Mouse (Mus musculus) ovary, postnatal 14 days (tissue): ENCODE results near the gene Wdtc1.
A peak's percentile ranks its signal among the peaks of the same experiment; 100 is the strongest.

Experiments used
- DNase-seq: peaks from one replicate; pipeline ENCODE4 v3.0.0; 2022; ENCODE audit warnings: low spot score

Wdtc1 gene

GRCm38 (mm10) chr4:133251214-133251613 is 102.1 kb downstream of the Wdtc1 start:
- DNase-seq: no peak

- DNase-seq: peak; percentile 84
Measured at GRCm38 (mm10) chr4:133250609-133251008, 102.7 kb downstream of the Wdtc1 start.

- DNase-seq: no peak
Measured at GRCm38 (mm10) chr4:133247806-133248449, 105.4 kb downstream of the Wdtc1 start.

DNA sequence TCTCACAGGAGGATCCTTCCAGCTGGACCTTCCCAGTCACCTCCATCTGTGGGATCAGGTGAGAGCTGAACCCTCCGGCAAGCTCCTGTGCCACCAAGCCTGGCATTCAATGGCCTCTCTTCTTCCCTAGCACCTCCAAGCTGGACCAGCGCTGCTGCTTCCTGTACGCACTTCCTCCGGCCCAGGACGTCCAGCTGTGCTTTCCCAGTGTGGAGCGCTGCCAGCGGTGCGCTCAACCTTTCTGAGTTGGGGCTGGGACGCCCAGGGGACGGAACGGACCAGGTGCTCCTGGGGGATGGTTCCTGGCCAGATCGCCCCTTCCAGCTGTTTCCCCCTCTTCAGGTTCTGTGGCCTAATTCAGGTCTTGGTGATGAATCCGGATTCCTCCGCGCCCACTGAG is 106.2 kb downstream of the Wdtc1 start:
- no peak for DNase-seq

DNA sequence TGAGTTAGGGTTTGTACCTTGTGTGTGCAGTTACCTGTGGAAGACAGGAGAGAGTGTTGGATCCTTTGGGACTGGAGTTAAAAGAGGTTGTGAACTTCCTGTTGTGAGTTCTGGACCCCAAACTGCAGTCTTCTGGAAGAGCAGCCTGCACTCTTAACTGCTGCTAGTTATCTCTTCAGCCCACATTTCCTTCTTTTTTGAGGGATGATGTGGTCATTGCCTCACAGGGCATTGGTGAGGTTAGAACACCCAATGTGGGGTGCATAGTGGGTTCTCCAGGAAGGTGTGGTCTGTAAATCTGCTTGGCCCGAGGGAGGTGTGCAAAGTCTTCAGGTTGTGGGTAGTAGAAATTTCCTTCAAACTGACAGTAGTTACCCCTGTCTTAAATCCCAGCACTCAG is 109.0 kb downstream of the Wdtc1 start:
- DNase-seq: no peak

GRCm38 (mm10) chr4:133243538-133243937 is 109.7 kb downstream of the Wdtc1 start:
- no peak for DNase-seq

GRCm38 (mm10) chr4:133242710-133243109 is 110.6 kb downstream of the Wdtc1 start:
- DNase-seq: no peak
